Mouse (Mus musculus): ENCODE measurements around the gene Jak1.
A peak's percentile ranks its signal among the peaks of the same experiment; 100 is the strongest.

Gene Jak1

GRCm38 (mm10) chr4:101192241-101192976, 72.7 kb downstream of the Jak1 start:
- DNase-seq (ENCODE audit: low spot score), result no peak

GRCm38 (mm10) chr4:101187381-101187780, 77.7 kb downstream of the Jak1 start:
- DNase-seq (ENCODE audit: low spot score), result no peak

- no peak for DNase-seq (ENCODE audit: low spot score)
These were observed 78.5 kb downstream of the Jak1 start for GRCm38 (mm10) chr4:101186591-101186990.

GRCm38 (mm10) chr4:101185216-101185615, 79.9 kb downstream of the Jak1 start:
- no peak for DNase-seq (ENCODE audit: low spot score)

- no peak for DNase-seq (ENCODE audit: low spot score)
These were observed 82.5 kb downstream of the Jak1 start for GRCm38 (mm10) chr4:101182603-101183011.

- no peak for DNase-seq (ENCODE audit: low spot score)
These were observed 84.4 kb downstream of the Jak1 start for GRCm38 (mm10) chr4:101180681-101181080.

- DNase-seq (ENCODE audit: low spot score), result no peak
These were observed 85.2 kb downstream of the Jak1 start for GRCm38 (mm10) chr4:101179836-101180235.

- DNase-seq (ENCODE audit: low spot score), result no peak
These were observed 86.0 kb downstream of the Jak1 start for GRCm38 (mm10) chr4:101179076-101179475.

- DNase-seq (ENCODE audit: low spot score), result no peak
These were observed 87.3 kb downstream of the Jak1 start for GRCm38 (mm10) chr4:101177796-101178195.

GRCm38 (mm10) chr4:101176123-101176522, 89.0 kb downstream of the Jak1 start:
- DNase-seq (ENCODE audit: low spot score), result no peak

- no peak for DNase-seq (ENCODE audit: low spot score)
These were observed 90.0 kb downstream of the Jak1 start for GRCm38 (mm10) chr4:101174916-101175625.

GRCm38 (mm10) chr4:101172738-101173137, 92.3 kb downstream of the Jak1 start:
- DNase-seq (ENCODE audit: low spot score), result no peak

- DNase-seq (ENCODE audit: low spot score), result peak; percentile 36
These were observed 96.8 kb downstream of the Jak1 start for GRCm38 (mm10) chr4:101168189-101168778.

- no peak for DNase-seq (ENCODE audit: low spot score)
These were observed 97.3 kb downstream of the Jak1 start for GRCm38 (mm10) chr4:101167777-101168176.

GRCm38 (mm10) chr4:101165776-101166175, 99.3 kb downstream of the Jak1 start:
- DNase-seq (ENCODE audit: low spot score), result peak; percentile 6

GRCm38 (mm10) chr4:101164673-101165072, 100.4 kb downstream of the Jak1 start:
- no peak for DNase-seq (ENCODE audit: low spot score)

- DNase-seq (ENCODE audit: low spot score), result no peak
These were observed 100.9 kb downstream of the Jak1 start for GRCm38 (mm10) chr4:101164189-101164588.

- DNase-seq (ENCODE audit: low spot score), result no peak
These were observed 104.3 kb downstream of the Jak1 start for GRCm38 (mm10) chr4:101160821-101161220.

GRCm38 (mm10) chr4:101159191-101159764, 105.8 kb downstream of the Jak1 start:
- no peak for DNase-seq (ENCODE audit: low spot score)

GRCm38 (mm10) chr4:101158282-101158681, 106.8 kb downstream of the Jak1 start:
- DNase-seq (ENCODE audit: low spot score), result no peak

- DNase-seq (ENCODE audit: low spot score), result no peak
These were observed 107.6 kb downstream of the Jak1 start for GRCm38 (mm10) chr4:101157476-101157875.

- no peak for DNase-seq (ENCODE audit: low spot score)
These were observed 109.5 kb downstream of the Jak1 start for GRCm38 (mm10) chr4:101155541-101155940.
